In genomic region chr9:32698766-32699165, GRCm38 (mm10) we compare ENCODE assay signal across 9 mouse cellular contexts.
DNase-seq lines count a peak whose midpoint lies in the region; ATAC-seq lines count a peak whose summit lies in the region.
"Had no signal": no experiment of that assay in that cellular context is flagged by ENCODE, and none has a peak within 500 bp of the region (broad histone marks: within the 10 kb centered on the region; RNA-seq: fewer than 3 reads in every experiment).

No protein-coding gene starts in this region.

- no peak for ATAC-seq in heart, embryonic 15.5 days (replicated peaks; ENCODE audit: insufficient number of reproducible peaks, insufficient read depth, low FRiP score, low read depth)
- no peak for ATAC-seq in neural tube, embryonic 12.5 days (ENCODE audit: low FRiP score, low read depth)
- ATAC-seq in intestine, embryonic 16.5 days: no peak
- no peak for ATAC-seq in stomach, embryonic 14.5 days (ENCODE audit: insufficient number of reproducible peaks, insufficient read depth, low FRiP score, low read depth)

- no peaks in the 10 kb centered on the region for H3K27me3 ChIP-seq in heart, embryonic 15.5 days
- peaks cover 25% of the 10 kb centered on the region for H3K27me3 ChIP-seq in neural tube, embryonic 12.5 days (replicated peaks)
- no peaks in the 10 kb centered on the region for H3K27me3 ChIP-seq in intestine, embryonic 16.5 days (replicated peaks; ENCODE audit: control insufficient read depth, insufficient read depth, low read length)
- H3K27me3 ChIP-seq in stomach, embryonic 14.5 days (ENCODE audit: control insufficient read depth, insufficient read depth, low read length): no peaks in the 10 kb centered on the region

- no peaks in the 10 kb centered on the region for H3K9me3 ChIP-seq in heart, embryonic 15.5 days (replicated peaks)
- no peaks in the 10 kb centered on the region for H3K9me3 ChIP-seq in neural tube, embryonic 12.5 days
- no peaks in the 10 kb centered on the region for H3K9me3 ChIP-seq in intestine, embryonic 16.5 days (ENCODE audit: control insufficient read depth, low read length)
- no peaks in the 10 kb centered on the region for H3K9me3 ChIP-seq in stomach, embryonic 14.5 days (ENCODE audit: control insufficient read depth, low read depth, low read length)

- H3K4me2 ChIP-seq in heart, embryonic 15.5 days: peak overlapping the region; percentile 57
- H3K4me2 ChIP-seq in neural tube, embryonic 12.5 days (replicated peaks): peak overlapping the region; percentile 12
- peak overlapping the region; percentile 53 for H3K4me2 ChIP-seq in intestine, embryonic 16.5 days (ENCODE audit: low read depth, low read length)
- H3K4me2 ChIP-seq in stomach, embryonic 14.5 days (replicated peaks; ENCODE audit: low read depth, low read length): peak overlapping the region; percentile 33

- 69% methylated on average over 4 of the region's 4 CpGs for WGBS in heart, embryonic 15.5 days
- 87% methylated on average over 4 of the region's 4 CpGs for WGBS in neural tube, embryonic 12.5 days
- 81% methylated on average over 4 of the region's 4 CpGs for WGBS in intestine, embryonic 16.5 days
- 72% methylated on average over 4 of the region's 4 CpGs for WGBS in stomach, embryonic 14.5 days

- peaks cover 46% of the 10 kb centered on the region for H3K4me1 ChIP-seq in heart, embryonic 15.5 days (replicated peaks)
- H3K4me1 ChIP-seq in neural tube, embryonic 12.5 days: peaks cover 11% of the 10 kb centered on the region; the same call in 1 of the 2 replicates
- H3K4me1 ChIP-seq in intestine, embryonic 16.5 days (ENCODE audit: control insufficient read depth, insufficient read depth, low read length): peaks cover 28% of the 10 kb centered on the region
- peaks cover 34% of the 10 kb centered on the region for H3K4me1 ChIP-seq in stomach, embryonic 14.5 days (ENCODE audit: control insufficient read depth, insufficient read depth, low read length)

- H3K4me3 ChIP-seq in heart, embryonic 15.5 days: peak overlapping the region; percentile 36
- no peak overlapping the region for H3K4me3 ChIP-seq in neural tube, embryonic 12.5 days
- peak overlapping the region; percentile 28 for H3K4me3 ChIP-seq in intestine, embryonic 16.5 days (ENCODE audit: low read length)
- H3K4me3 ChIP-seq in stomach, embryonic 14.5 days (ENCODE audit: low read depth, low read length): peak overlapping the region; percentile 9; the same call in 1 of the 2 replicates

- no peaks in the 10 kb centered on the region for H3K36me3 ChIP-seq in heart, embryonic 15.5 days
- H3K36me3 ChIP-seq in neural tube, embryonic 12.5 days: no peaks in the 10 kb centered on the region
- H3K36me3 ChIP-seq in intestine, embryonic 16.5 days (ENCODE audit: control insufficient read depth, insufficient read depth, low read length): no peaks in the 10 kb centered on the region
- H3K36me3 ChIP-seq in stomach, embryonic 14.5 days (ENCODE audit: control insufficient read depth, insufficient read depth, low read length): no peaks in the 10 kb centered on the region

- no peak for DNase-seq in heart, adult 8-10 months (ENCODE audit: low spot score)
- no peak for DNase-seq in neural tube, embryonic 10.5 days (ENCODE audit: extremely low spot score, low spot score)
- DNase-seq in embryo, embryonic 10 days (ENCODE audit: low spot score): no peak
- no peak for DNase-seq in right cerebral cortex, postnatal 10 days (ENCODE audit: low spot score in 2 of 2)
- DNase-seq: adrenal gland, adult 2 months had no signal

- peak overlapping the region; percentile 35 for H3K9ac ChIP-seq in heart, embryonic 15.5 days
- H3K9ac ChIP-seq in neural tube, embryonic 12.5 days: no peak overlapping the region
- no peak overlapping the region for H3K9ac ChIP-seq in intestine, embryonic 16.5 days (ENCODE audit: low read depth, low read length)
- no peak overlapping the region for H3K9ac ChIP-seq in stomach, embryonic 14.5 days (replicated peaks; ENCODE audit: low read depth, low read length)

- H3K27ac ChIP-seq in heart, embryonic 15.5 days: peak overlapping the region; percentile 23; the same call in 1 of the 2 replicates
- H3K27ac ChIP-seq in neural tube, embryonic 12.5 days: no peak overlapping the region
- H3K27ac ChIP-seq in intestine, embryonic 16.5 days (ENCODE audit: low read length): no peak overlapping the region
- no peak overlapping the region for H3K27ac ChIP-seq in stomach, embryonic 14.5 days (ENCODE audit: low read length)
